Mouse (Mus musculus) neural tube, embryonic 14.5 days (tissue): Measurements from ENCODE around the gene Fh1. TPM values are rescaled to one million over a fixed set of nuclear protein-coding genes. Genes with fewer than 3 reads are reported as not detected.

Source experiments
- ATAC-seq: fragments of 200-750 bp; cut with Nextera tagmentation; 2 replicates; pipeline ENCODE4 v1.8.0; 2017; ENCODE audit warnings: low read depth, mild to moderate bottlenecking, moderate TSS enrichment, moderate library complexity
- H3K27ac ChIP-seq: fragments of 300-500 bp; sonication (generic); 2 replicates; pipeline ENCODE4 v1.5.1; 2014; ENCODE audit warnings: low read depth, mild to moderate bottlenecking, control low read depth, low read length, moderate library complexity, mixed read lengths
- H3K27me3 ChIP-seq: fragments of 300-500 bp; sonication (generic); 2 replicates; pipeline ENCODE4 v1.6.1; 2014; ENCODE audit warnings: low read length; ENCODE audit not compliant: control insufficient read depth, insufficient read depth
- H3K36me3 ChIP-seq: fragments of 300-500 bp; sonication (generic); 2 replicates; pipeline ENCODE4 v1.6.1; 2014; ENCODE audit warnings: low read length, mixed read lengths; ENCODE audit not compliant: control insufficient read depth, insufficient read depth
- H3K4me1 ChIP-seq: fragments of 300-500 bp; sonication (generic); 2 replicates; pipeline ENCODE4 v1.6.1; 2014; ENCODE audit warnings: low read length; ENCODE audit not compliant: control insufficient read depth, insufficient read depth
- H3K4me2 ChIP-seq: fragments of 300-500 bp; sonication (generic); 2 replicates; pipeline ENCODE4 v1.6.1; 2014; ENCODE audit warnings: mild to moderate bottlenecking, low read depth, low read length, control low read depth
- H3K4me3 ChIP-seq: fragments of 300-500 bp; sonication (generic); 2 replicates; pipeline ENCODE4 v1.5.1; 2014; ENCODE audit warnings: low read depth, low read length, control low read depth, mixed read lengths
- H3K9ac ChIP-seq: fragments of 300-500 bp; sonication (generic); replicated peaks from 2 replicates; pipeline ENCODE4 v1.6.1; 2014; ENCODE audit warnings: low read depth, mild to moderate bottlenecking, control low read depth, low read length, mixed read lengths
- H3K9me3 ChIP-seq: fragments of 300-500 bp; sonication (generic); 2 replicates; pipeline ENCODE4 v1.6.1; 2016; ENCODE audit warnings: low read length; ENCODE audit not compliant: control insufficient read depth
- WGBS: fragments of 180-500 bp; shearing (Covaris S2); extraction: QIAGEN DNeasy Blood & Tissue Kit; methylation state at CpG from one replicate; pipeline ENCODE4 v1.1.7; 2014; 5-methylcytosine and 5-hydroxymethylcytosine counted together
- polyA plus RNA-seq: library from polyadenylated mRNA; unstranded; fragments of >200 nt; fragmentation: Nextera tagmentation; extraction: Ambion mirVana; gene quantifications from 2 replicates; pipeline ENCODE4 v1.2.1, GENCODE M21; 2014

Gene Fh1
- polyA plus RNA-seq, 1 experiment from 2014 or later = 117 TPM

- H3K9me3 ChIP-seq = no peaks in the 10 kb centered on the region
- 68% methylated on average over 6 of the region's 6 CpGs for WGBS
- no peaks in the 10 kb centered on the region for H3K4me1 ChIP-seq
- no peak overlapping the region for H3K4me2 ChIP-seq
- no peak overlapping the region for H3K4me3 ChIP-seq
- peak; percentile 49; the same call in 1 of the 2 replicates for ATAC-seq
- no peak overlapping the region for H3K27ac ChIP-seq
- no peak overlapping the region for H3K9ac ChIP-seq
- H3K27me3 ChIP-seq = no peaks in the 10 kb centered on the region
- peaks cover 26% of the 10 kb centered on the region for H3K36me3 ChIP-seq
Measured at GRCm38 (mm10) chr1:175603390-175603789, 22.0 kb downstream of the Fh1 start.

GRCm38 (mm10) chr1:175602231-175602630, 23.2 kb downstream of the Fh1 start:
- 91% methylated on average over 11 of the region's 11 CpGs for WGBS
- Histone ChIP-seq H3K36me3 (peaks cover 19% of the 10 kb centered on the region), H3K4me1 (no peaks in the 10 kb centered on the region), H3K27ac (no peak overlapping the region), H3K4me2 (no peak overlapping the region), H3K4me3 (no peak overlapping the region), H3K9me3 (no peaks in the 10 kb centered on the region), H3K9ac (no peak overlapping the region), H3K27me3 (no peaks in the 10 kb centered on the region)
- ATAC-seq = no peak

GRCm38 (mm10) chr1:175592832-175593231, 32.6 kb downstream of the Fh1 start:
- Histone ChIP-seq H3K9ac (no peak overlapping the region), H3K27ac (no peak overlapping the region), H3K4me1 (no peaks in the 10 kb centered on the region), H3K9me3 (0 out of 2 replicates have a peak, but pooled peaks cover 3% of the 10 kb centered on the region), H3K36me3 (no peaks in the 10 kb centered on the region), H3K27me3 (no peaks in the 10 kb centered on the region), H3K4me3 (no peak overlapping the region), H3K4me2 (no peak overlapping the region)
- 67% methylated on average over 1 of the region's 1 CpGs for WGBS
- ATAC-seq = no peak

- no peak for ATAC-seq
- H3K36me3 ChIP-seq = no peaks in the 10 kb centered on the region
- WGBS = 91% methylated on average over 5 of the region's 5 CpGs
Measured at GRCm38 (mm10) chr1:175586656-175587055, 38.8 kb downstream of the Fh1 start.

GRCm38 (mm10) chr1:175585267-175585666, 40.2 kb downstream of the Fh1 start:
- Histone ChIP-seq H3K9ac (no peak overlapping the region), H3K4me3 (no peak overlapping the region), H3K27me3 (no peaks in the 10 kb centered on the region), H3K36me3 (no peaks in the 10 kb centered on the region), H3K4me1 (no peaks in the 10 kb centered on the region), H3K27ac (no peak overlapping the region), H3K9me3 (no peaks in the 10 kb centered on the region), H3K4me2 (no peak overlapping the region)
- no peak for ATAC-seq
- WGBS = 86% methylated on average over 2 of the region's 2 CpGs

More at GRCm38 (mm10) chr1:175586656-175587055, 38.8 kb downstream of the Fh1 start:
- H3K4me1 ChIP-seq = no peaks in the 10 kb centered on the region
- H3K9ac ChIP-seq = no peak overlapping the region
- H3K27ac ChIP-seq = no peak overlapping the region
- H3K27me3 ChIP-seq = no peaks in the 10 kb centered on the region
- H3K4me2 ChIP-seq = no peak overlapping the region
- no peaks in the 10 kb centered on the region for H3K9me3 ChIP-seq
- H3K4me3 ChIP-seq = no peak overlapping the region

- H3K27ac ChIP-seq = no peak overlapping the region
- H3K9me3 ChIP-seq = no peaks in the 10 kb centered on the region
- no peaks in the 10 kb centered on the region for H3K27me3 ChIP-seq
- no peaks in the 10 kb centered on the region for H3K36me3 ChIP-seq
- H3K4me2 ChIP-seq = no peak overlapping the region
- ATAC-seq = no peak
- no peak overlapping the region for H3K9ac ChIP-seq
- WGBS = 88% methylated on average over 4 of the region's 4 CpGs
- no peaks in the 10 kb centered on the region for H3K4me1 ChIP-seq
- no peak overlapping the region for H3K4me3 ChIP-seq
Measured at GRCm38 (mm10) chr1:175582799-175583198, 42.6 kb downstream of the Fh1 start.

GRCm38 (mm10) chr1:175580346-175580745, 45.1 kb downstream of the Fh1 start:
- Histone ChIP-seq H3K4me3 (no peak overlapping the region), H3K27ac (no peak overlapping the region), H3K9ac (no peak overlapping the region), H3K9me3 (no peaks in the 10 kb centered on the region), H3K4me1 (no peaks in the 10 kb centered on the region), H3K36me3 (no peaks in the 10 kb centered on the region), H3K4me2 (no peak overlapping the region), H3K27me3 (no peaks in the 10 kb centered on the region)
- no peak for ATAC-seq
- 85% methylated on average over 7 of the region's 7 CpGs for WGBS

- ATAC-seq = peak; percentile 72; the same call in 1 of the 2 replicates
- Histone ChIP-seq H3K4me3 (no peak overlapping the region), H3K9ac (no peak overlapping the region), H3K36me3 (no peaks in the 10 kb centered on the region), H3K27ac (no peak overlapping the region), H3K27me3 (no peaks in the 10 kb centered on the region), H3K9me3 (no peaks in the 10 kb centered on the region), H3K4me2 (no peak overlapping the region), H3K4me1 (no peaks in the 10 kb centered on the region)
- 50% methylated on average over 9 of the region's 9 CpGs for WGBS
Measured at GRCm38 (mm10) chr1:175579598-175580235, 45.7 kb downstream of the Fh1 start.

GRCm38 (mm10) chr1:175578425-175579096, 46.9 kb downstream of the Fh1 start:
- Histone ChIP-seq H3K4me2 (no peak overlapping the region), H3K36me3 (no peaks in the 10 kb centered on the region), H3K4me1 (no peaks in the 10 kb centered on the region), H3K27ac (no peak overlapping the region), H3K9ac (no peak overlapping the region), H3K9me3 (no peaks in the 10 kb centered on the region), H3K4me3 (no peak overlapping the region), H3K27me3 (no peaks in the 10 kb centered on the region)
- ATAC-seq = no peak
- WGBS = 84% methylated on average over 2 of the region's 2 CpGs
